Comparison of ENCODE assay signal across 11 mouse cellular contexts in the genomic region with DNA sequence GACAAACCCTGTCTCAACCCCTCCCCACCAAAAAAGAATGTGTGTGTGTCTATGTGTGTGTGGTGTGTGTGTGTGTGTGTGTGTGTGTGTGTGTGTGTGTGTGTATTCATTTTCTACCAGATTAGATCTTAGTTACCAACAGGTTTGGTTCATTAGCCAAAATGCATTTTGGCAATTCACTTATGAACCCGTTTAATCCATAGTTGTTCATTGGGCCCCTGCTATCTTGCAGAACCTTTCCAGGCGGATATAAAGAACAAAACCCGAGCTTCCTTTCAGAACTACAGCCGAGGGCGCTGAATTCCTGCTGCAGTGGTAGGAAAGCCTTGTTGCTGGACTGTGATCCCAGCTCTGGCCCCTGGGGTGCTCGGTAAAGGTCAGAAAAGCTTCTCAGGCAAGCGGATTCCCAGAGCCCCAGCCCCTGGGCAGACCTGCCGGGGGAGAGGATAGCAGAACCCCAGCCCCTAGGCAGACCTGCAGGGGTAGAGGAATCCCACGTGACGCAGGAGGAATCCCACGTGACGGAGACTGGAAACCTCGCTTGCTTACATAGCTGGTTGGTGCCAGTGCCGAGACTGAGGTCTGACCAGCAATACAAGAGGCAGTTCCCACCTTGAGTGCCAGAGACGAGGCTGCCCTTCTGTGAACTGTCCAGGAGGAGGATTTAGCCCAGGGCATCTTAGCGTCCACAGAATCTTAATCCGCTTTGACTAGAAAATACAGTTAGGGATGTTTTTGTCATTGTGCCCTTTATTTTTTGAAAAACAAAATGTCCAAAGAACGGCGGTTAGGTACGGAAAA. TPM values are rescaled to one million over a fixed set of nuclear protein-coding genes. Genes with fewer than 3 reads are reported as not detected.
DNase-seq lines count a peak whose midpoint lies in the region.
"Had no signal": no experiment of that assay in that cellular context is flagged by ENCODE, and none has a peak within 500 bp of the region (broad histone marks: within the 10 kb centered on the region; RNA-seq: fewer than 3 reads in every experiment).

No protein-coding gene starts in this region.

- H3K27me3 ChIP-seq in midbrain, embryonic 10.5 days (ENCODE audit: low read depth, poor library complexity, severe bottlenecking), result no peaks in the 10 kb centered on the region; the same call in 1 of the 2 replicates

- no peaks in the 10 kb centered on the region for H3K9me3 ChIP-seq in midbrain, embryonic 10.5 days (replicated peaks)
- H3K9me3 ChIP-seq: G1E had no signal

- peaks cover 8% of the 10 kb centered on the region for H3K4me1 ChIP-seq in midbrain, embryonic 10.5 days

- 48% methylated on average over 20 of the region's 20 CpGs for WGBS in midbrain, embryonic 10.5 days

- peak; percentile 48 for DNase-seq in ZHBTc4 (ENCODE audit: low read depth, low spot score)
- peak; percentile 40 for DNase-seq in embryo, embryonic 11 days
- DNase-seq in heart, adult 8-10 months (ENCODE audit: low spot score), result peak; percentile 31
- peak; percentile 33 for DNase-seq in midbrain, embryonic 10.5 days (ENCODE audit: low spot score)
- DNase-seq in adrenal gland, postnatal 25 days, result no peak
- no peak for DNase-seq in frontal cortex, postnatal 10 days (ENCODE audit: low spot score in 2 of 2)
- DNase-seq in left cerebral cortex, adult 18-20 months (ENCODE audit: low spot score in 2 of 2), result no peak
- DNase-seq: layer of hippocampus, postnatal 36 days; lung, adult 18-20 months; thymus, postnatal 4 days had no signal

- H3K36me3 ChIP-seq in midbrain, embryonic 10.5 days, result no peaks in the 10 kb centered on the region
- H3K36me3 ChIP-seq: G1E had no signal

- H3K4me3 ChIP-seq in midbrain, embryonic 10.5 days, result no peak overlapping the region; the same call in 1 of the 2 replicates

- H3K27ac ChIP-seq in midbrain, embryonic 10.5 days (replicated peaks), result peak overlapping the region; percentile 63

RNA-seq across cellular contexts. Expression of a gene that starts 12.3 kb away (rescaled TPM):
- total RNA-seq in heart, adult 8-10 months (2022), result 1 to 10 TPM; 2.8 to 3.8 (median 3.4) TPM
- 5.4 and 6.2 TPM in 2 replicates for polyA plus RNA-seq in midbrain, embryonic 10.5 days (2016; fragmentation: Nextera tagmentation; extraction: Ambion mirVana)
- total RNA-seq in adrenal gland, postnatal 25 days (2021), result 26.0 and 27.0 TPM in 2 replicates
- 1 to 10 TPM; 4.2 TPM for total RNA-seq in left cerebral cortex, adult 18-20 months (2021)
- polyA plus RNA-seq: G1E had no signal

Comparison
In these comparisons a context has a peak if more than half of its experiments do, and no peak if none do; other contexts are left out.
1. DNase-seq: peak in ZHBTc4 (single experiment), embryo, embryonic 11 days (single experiment), heart, adult 8-10 months (single experiment) and midbrain, embryonic 10.5 days (single experiment); none in adrenal gland, postnatal 25 days (single experiment), frontal cortex, postnatal 10 days (0 of 2) and left cerebral cortex, adult 18-20 months (0 of 2).